Mouse (Mus musculus) hematopoietic multipotent progenitor cell, adult 10-12 weeks (in vitro differentiated cells): ENCODE results near the gene Syde2. TPM values are rescaled to one million over a fixed set of nuclear protein-coding genes. Genes with fewer than 3 reads are reported as not detected.

Experiments used
- polyA plus RNA-seq: library from polyadenylated mRNA; stranded (reverse); fragments of >175 nt; gene quantifications from 2 replicates; pipeline ENCODE4 v1.2.3, GENCODE M21; 2012; ENCODE audit warnings: low replicate concordance

Syde2 gene
- polyA plus RNA-seq: 0.08 and 0.18 TPM in 2 replicates

DNA sequence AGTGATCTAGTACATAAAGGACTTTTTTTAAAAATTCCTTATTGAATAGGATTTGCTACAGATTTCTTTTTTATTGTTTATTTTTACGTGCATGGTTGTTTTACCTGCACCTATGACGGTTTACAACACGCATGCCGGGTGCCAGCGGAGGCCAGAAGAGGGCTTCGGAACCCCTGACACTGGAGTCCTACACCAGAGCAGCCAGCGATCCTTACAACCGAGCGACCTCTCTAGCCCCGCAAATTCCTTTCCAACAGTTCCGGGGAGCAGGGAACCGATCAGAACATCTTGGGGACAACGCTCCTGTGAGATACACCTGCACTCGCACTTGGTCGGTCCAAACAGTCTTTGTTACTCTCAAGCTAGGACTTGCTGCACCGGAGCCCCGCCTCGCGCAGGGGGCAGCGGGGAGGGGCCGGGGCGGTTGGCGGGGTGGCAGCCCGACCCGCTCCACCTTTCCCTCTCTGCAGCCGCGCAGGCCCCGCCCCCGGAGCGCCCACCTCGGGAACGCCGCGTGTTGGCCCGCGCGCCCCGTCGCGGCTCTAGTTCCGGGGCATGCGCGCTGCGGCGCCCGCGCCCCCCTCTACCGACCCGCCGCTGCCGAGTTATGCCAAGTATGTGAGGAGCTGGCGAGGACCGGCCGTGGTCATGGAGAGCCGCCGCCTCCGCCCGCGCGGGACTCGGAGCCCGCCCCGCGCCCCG lies at the start of gene Syde2:
Syde2 (plus strand) TSS at position 603 of the 702 bp plus-strand sequence.

Other genes with a start within 250 kb of the Syde2 start
- gene Ddah1, start 229.2 kb upstream of the Syde2 start, polyA plus RNA-seq: not detected in 2 replicates
- gene Bcl10, start 65.1 kb upstream of the Syde2 start, polyA plus RNA-seq: 32.2 and 37.1 TPM in 2 replicates
- gene 2410004B18Rik, start 49.9 kb upstream of the Syde2 start, polyA plus RNA-seq: 16.2 and 38.8 TPM in 2 replicates
- gene Wdr63, start 120.3 kb downstream of the Syde2 start, polyA plus RNA-seq: not detected in 2 replicates
- gene Mcoln3, start 129.6 kb downstream of the Syde2 start, polyA plus RNA-seq: 0.13 and 1.8 TPM in 2 replicates
- 2.9 and 4.5 TPM in 2 replicates for gene Mcoln2, start 162.0 kb downstream of the Syde2 start, polyA plus RNA-seq
- gene Lpar3, start 233.1 kb downstream of the Syde2 start, polyA plus RNA-seq: 0.10 and 0.65 TPM in 2 replicates